Mouse (Mus musculus) adipocyte (in vitro differentiated cells): ENCODE data around the gene Atoh8.

Source experiments
- DNase-seq: peaks from one replicate; pipeline ENCODE4 v3.0.0-alpha.2; 2016; ENCODE audit warnings: low spot score

Gene Atoh8

DNA sequence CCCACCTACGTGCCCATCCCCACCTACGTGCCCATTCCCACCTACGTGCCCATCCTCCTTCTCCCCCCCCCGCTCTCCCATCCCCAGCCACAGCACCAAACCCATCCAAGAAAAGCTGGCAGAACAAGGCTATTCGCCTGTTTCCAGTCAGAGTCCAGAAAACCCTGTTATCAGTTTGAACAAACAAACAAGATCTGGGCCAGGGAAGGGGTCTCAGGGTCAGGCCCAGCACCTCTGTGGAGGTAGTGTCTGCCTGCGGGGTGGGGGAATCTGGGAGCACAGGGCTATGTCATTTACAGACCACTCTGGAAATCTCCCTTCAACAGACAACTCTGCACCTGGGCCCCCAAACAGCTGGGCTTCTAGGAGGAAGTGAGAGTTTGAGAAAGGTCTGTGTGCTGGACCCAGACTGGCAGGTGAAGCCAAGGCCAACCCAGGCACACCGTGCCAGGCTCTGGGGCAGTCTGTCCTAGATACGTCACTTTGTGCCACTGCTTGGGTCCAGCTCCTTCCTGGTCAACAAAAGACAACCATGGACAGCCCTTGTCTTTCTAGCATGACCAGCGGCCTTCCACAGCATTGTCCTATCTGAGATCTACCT is 7.6 kb downstream of the Atoh8 start:
- DNase-seq, result no peak

DNA sequence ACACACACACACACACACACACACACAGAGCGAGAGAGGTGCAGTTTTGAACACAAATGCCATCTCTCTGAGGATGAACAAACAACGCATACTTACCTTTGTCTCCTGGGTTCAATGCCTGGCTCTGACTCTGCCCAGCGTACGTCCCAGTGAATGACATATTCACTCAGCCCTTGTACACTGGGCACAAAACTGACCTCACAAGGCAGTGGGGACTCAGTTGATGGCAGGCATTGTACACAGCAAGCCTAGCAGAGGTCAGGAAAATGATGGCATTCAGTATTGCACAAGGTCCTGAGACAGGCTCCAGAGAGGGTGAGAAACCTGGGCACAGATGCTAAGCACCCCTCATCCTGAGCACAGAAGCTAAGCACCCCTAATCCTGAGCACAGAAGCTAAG is 8.4 kb downstream of the Atoh8 start:
- DNase-seq, result no peak

DNA sequence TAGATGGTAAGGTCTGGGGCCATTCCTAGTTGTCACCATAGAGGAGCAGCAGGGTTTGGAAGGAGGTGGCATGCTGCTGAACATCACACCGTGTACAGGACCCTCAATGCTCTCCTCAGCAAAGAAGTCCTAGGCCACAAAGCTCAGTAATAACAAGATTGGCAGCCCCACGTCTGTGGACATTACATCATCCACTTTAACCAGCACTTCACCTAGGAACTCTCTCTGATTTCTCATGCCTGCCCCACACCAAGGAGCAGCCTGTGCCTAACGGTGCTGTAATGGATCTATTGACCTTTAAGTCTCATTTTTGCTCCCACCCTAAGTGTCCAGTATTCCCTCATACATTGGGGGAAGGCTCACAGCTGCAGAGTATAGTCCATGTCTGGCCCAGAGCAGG is 9.7 kb downstream of the Atoh8 start:
- no peak for DNase-seq

DNA sequence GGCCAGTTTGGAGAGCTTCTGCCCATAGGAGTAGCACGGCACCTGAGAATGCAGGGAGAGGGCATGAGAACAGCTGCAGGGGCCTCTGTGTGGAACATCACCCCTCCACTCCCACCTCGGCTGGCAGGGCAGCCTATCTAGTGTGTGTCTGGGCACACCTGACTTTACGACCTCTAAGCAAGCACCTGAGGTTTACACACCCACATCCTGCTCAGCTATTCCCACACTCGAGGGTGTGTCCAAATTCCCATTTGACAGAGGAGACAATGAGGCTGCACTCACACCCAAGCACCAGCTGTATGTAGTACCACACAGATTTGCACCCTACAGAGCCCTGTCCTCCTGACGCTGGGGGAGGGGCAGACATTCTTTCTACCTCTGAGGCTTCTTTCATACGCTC is 11.5 kb downstream of the Atoh8 start:
- DNase-seq, result no peak

DNA sequence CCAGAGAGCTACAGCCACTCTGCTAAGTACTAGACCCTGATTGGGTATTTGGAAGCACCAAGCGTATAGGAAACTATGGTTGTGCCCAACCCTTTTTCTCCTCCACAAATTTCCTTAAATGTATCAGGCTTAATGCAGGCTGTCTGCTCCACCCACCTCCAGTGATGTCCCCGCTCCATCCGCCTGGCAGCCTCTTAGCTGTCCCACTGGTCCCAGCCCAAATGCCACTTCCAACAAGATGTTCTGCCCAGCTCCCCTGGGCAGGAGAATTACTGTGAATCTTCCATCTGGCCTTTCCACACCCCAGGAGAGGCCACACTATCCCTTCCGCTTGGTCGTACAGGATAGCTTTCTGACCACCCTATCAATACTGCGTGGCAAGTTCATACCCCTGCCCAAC is 12.5 kb downstream of the Atoh8 start:
- no peak for DNase-seq

DNA sequence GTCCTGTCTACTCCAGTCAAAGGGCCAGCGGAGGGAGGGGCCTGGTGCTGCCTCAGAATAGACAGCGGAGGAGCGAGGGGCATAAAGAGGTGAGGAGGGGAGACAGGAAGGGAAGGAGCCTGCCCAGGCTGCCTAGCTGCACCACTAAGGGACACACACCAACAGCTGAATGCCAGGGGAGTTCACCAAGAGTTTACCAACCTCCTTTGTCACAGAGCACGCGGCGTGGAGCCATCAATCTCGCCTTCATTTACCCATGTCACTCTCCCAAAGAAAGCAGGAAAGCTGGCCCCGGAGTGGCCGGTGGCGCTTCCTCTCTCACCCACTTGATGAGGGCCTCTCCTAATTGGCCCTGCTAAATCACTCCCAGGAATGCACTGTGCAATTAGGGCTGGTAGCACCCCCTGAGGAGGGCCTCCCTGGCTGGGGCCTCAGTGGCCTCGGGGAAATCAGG is 13.1 kb downstream of the Atoh8 start:
- DNase-seq, result no peak

DNA sequence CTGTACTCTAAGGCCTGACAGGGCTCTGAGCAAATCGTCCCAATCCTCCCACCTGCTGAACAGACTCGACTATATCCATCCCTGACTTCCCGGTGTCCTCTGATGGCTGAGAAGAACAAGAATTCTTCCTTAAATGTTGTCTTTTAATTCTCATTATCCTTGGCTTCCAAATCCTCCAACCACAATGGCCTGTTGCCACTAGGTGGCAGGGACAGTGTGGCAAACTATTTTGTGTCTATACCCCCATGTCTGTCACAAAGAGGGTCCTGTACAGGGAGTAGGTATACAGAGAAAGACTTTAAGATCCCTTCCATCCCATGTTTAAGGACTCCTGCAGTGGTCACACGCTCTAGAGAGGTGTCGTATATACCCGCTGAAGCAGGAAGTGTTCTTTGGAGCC is 14.1 kb downstream of the Atoh8 start:
- DNase-seq, result no peak

DNA sequence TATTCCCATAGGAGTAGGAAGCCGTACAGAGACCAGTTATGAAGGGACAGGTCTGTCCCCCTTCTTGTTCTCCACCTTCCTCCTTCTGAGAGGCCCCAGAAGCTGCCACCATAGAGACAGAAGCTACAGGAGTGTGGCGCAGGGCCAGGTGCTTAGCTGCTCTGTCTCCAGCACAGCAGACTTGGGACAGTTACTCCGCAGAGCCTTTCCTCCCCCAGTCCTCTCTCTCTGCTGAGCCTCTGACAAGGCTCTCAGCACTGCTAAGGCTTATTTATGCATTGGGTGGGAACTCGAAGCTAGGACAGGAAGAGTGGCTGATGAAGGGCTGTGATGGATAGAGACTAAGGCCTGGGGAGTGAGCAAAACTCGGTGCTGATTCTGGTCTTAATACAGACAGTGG is 15.8 kb downstream of the Atoh8 start:
- DNase-seq, result peak; percentile 58

DNA sequence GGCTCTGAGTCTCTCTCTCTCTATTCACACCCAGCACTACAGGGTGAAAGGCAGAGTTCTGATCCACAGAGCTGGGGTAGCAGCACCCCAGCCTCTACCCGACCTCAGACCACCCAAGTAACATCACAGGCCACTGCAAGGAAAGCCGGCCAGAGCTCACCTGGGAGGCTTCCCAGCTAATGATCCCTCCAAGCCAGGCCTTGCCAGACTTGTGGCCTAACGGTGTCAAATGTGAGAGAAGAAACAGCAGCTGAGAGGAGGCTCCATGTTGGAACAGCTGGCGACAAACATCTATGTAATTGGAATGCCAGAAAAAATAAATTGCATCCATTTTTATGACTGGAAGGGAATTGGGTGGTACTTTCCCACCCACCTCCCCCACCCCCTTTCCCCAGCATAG is 17.1 kb downstream of the Atoh8 start:
- DNase-seq, result peak; percentile 64

DNA sequence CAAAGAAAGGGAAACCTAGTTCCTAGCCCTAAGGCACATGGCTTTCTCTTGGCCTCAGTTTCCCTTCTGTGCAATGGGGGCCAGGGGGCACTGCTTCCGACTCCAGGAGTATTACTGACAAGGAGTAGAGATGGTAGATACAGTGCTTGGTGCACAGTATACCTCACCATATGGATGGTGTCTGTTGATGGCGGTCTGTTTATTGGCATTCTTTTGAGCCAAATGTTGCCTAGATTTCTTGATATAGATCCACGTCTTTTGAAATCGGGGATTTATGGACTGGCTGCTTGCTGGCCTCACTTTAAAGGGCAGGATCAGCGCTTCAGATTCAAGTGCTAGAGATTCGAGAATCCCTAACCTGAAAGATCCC is 18.0 kb downstream of the Atoh8 start:
- DNase-seq, result no peak

DNA sequence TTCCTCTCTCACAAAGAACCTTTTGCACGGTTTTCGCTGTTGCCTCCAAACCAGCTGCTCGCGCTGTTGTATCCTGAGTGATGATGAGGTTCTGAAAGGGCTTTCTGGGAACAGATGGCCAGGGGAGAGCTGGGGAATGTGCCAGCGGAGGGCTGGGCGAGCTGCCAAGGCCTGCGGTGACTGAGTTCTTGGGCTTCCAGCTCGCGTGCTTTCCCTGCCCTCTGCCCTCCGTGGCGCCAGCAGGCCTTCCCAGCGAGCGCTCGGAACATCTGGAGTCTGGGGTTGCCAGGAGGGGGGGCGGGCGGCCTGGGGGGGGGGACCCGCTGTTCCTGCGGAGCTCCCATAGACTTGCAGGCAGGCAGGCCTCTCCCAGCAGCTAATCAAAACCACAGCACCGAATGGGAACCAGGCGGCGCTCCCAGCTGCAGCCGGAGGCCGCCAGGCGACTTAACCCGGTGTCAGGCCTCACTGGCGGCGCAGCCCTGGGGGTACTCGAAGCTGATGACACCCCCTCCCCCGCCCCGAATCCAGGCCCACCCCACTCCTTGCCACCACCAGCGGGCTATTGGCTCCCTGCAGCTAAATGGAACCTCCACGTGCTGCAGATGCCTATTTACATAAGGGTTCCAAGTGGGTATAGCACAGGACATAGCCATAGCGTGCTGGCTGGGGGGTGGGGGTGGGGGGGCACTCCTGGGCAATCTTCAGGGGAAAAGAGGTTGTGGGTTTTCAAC is 18.5 kb downstream of the Atoh8 start:
- peak; percentile 100 for DNase-seq

DNA sequence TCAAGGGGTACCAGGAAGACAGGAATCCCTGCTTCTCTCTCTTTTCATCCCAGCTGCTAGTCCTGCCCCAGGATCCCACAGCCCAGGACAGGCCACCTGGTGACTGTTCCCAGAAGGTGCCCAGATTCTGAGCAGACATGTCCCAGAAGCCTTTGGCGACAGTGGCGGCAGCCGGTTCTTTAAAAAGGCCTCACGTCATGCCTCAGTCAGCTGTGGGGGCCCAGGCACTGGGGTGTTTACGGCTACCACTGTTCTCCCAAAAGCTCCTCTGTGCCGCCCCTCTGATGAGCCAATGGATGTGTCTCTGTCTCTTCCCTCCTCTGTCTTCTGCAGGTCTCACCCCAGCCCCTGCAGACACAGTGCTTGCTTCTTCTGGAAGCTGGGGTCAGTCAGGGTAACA is 19.8 kb downstream of the Atoh8 start:
- no peak for DNase-seq

DNA sequence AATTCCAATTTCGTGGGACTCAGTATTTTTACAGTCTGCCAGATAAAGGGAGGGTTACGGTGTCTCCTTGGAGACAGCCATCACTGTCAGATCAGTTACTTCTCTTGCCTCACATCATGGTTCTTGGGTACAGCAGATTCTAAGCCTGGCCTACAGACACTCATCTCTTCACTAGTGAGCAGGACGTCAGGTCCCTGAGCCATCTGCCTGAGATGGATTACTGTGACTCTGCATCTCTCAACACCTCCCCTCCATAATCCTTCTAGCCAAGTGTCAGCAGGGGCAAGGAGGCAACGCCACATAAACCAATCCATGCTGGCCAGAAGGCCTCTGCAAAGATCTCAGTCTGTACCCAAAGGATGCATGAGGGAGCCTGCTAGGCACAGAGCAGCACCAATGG is 24.0 kb downstream of the Atoh8 start:
- DNase-seq, result no peak

DNA sequence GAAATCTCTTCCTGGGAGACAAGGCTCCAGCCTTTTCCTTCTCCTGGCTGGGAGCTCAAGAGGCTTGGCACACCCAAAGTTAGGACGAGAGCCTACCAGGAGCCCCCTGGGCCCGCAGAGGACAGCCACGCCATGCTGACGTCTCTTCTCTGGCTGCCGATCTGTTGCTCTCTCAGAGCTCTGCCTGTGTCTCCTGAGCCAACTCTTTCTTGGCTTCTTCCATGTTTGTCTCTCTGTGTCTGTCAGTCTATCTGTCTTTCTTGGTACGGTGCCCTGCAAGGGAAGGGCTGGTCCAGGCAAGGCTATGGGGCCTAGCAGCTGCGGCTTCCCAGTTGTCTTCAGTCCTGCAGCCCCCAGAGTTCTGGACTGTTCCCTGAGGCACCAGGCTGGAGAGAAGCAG is 24.6 kb downstream of the Atoh8 start:
- peak; percentile 87 for DNase-seq

DNA sequence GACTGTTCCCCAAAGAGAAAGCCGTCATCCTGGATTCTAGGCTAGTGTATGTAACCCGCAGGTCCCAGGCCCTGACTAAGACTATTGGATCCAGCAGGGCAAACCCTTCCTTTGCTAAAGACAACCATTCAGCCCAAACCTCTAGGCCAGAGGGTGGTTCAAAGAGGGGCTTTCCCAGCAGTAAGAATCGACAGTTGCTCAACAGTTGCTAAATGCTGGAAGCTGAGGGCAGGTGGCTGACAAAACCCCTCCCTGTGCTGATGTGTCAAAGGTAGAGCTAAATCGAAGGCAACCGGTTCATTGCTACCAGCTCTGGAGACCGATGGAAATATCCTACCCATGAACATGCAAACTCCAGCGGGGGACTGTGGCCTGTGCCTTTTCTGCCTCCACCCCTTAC is 25.6 kb downstream of the Atoh8 start:
- no peak for DNase-seq

DNA sequence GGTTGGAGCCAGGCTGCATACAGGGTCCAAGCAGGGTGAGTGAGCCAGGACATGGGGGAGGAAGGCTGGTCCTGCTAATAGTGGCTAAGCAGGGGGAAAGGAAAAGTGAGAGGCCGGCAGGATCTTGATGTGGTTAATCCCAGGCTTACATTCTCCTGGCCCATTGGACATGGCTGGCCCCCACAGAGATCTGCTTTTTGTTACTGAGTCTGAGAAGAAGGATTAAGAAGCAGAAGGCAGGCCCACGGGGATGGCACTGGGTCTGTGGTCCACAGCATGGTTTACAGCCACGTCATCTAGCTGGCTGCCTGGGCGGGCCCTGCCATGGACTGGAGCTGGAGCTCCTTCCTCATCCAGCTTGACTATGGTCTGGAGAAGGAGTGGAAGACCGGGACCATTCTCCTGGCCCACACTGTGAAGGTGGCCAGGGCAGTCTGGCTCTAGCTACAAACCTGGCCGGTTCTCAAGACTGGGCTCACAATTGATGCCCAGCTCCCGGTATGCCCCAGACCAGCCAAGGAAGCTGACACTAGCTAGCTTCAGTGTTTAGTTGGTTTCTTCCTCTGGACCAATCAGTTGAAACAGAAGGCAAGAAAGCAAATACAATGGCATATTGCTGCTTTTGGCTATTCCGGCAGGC is 26.9 kb downstream of the Atoh8 start:
- DNase-seq, result no peak

DNA sequence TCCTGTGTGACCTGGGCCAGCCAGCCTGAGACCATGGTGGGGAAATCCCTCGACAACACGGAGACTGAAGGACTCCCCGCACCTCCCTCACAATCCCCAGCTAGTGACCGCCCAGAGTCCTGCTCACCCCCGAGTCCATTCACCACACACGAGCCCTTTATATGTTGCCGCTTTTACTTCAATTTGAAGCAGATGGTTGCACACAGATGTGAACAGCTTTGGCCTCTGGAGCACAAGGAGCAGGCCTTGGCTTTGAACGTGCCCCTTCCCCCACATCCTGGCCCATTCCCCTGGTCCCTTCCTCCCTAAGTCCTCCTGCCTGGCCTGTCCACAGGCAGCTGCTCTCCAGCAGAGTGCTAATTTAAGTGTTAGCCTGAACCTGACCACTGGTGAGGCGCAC is 29.4 kb downstream of the Atoh8 start:
- DNase-seq, result no peak

DNA sequence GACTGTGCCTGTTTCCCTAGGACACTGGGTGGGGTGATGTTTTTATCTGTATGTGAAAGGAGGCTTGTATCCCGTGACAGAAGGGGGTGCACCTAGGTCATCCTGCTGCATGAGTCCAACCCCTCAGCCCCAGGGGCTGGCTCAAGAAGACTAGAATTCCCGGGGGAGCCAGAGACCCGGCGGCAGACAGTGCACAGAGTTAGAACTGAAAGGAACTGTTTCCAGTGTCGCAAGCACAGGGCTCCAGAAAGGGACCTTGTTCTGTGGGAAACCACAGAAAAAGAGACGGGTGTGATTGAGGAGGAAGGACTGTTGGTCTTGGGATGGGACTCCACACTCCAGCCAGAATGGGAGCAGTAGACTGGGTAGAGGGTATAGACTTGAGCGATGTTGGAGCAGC is 30.5 kb downstream of the Atoh8 start:
- no peak for DNase-seq

DNA sequence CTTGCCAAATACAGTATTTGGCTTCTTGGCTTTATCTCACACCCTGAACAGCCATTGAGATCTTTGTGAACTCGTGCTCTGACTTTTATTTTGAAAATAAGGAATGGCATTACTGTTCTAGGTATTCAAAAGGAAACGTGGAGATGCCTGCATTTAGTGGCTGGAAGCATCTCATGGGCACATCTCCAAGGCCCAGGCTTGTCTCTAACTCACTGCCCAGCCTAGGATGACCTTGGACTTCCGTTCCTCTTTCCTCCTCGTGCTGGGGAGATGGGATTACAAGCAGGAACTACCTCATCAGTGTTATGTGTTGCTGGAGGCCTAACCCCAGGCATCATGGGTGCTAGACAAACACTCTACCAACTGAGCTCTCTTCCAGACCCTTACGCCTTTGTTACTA is 32.1 kb downstream of the Atoh8 start:
- no peak for DNase-seq

DNA sequence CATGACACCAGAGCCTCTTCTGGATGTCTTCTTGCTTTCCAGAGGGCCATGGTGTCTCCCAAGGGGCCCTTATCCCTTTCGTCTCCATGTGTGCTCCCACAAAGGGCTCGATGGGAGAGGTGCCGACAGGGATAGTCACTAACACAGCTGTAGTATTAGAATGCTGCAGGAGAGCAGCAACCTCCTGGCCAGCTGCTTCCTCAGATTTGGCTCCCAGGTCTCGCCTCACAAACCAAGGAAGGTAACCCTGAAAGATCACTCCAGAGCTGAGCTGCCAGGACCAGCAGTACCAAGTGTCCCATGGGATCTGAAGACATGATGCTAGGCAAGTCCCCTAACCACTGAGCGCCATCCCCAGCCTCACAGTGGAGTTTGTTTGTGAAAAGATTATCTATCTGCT is 32.6 kb downstream of the Atoh8 start:
- DNase-seq, result no peak

DNA sequence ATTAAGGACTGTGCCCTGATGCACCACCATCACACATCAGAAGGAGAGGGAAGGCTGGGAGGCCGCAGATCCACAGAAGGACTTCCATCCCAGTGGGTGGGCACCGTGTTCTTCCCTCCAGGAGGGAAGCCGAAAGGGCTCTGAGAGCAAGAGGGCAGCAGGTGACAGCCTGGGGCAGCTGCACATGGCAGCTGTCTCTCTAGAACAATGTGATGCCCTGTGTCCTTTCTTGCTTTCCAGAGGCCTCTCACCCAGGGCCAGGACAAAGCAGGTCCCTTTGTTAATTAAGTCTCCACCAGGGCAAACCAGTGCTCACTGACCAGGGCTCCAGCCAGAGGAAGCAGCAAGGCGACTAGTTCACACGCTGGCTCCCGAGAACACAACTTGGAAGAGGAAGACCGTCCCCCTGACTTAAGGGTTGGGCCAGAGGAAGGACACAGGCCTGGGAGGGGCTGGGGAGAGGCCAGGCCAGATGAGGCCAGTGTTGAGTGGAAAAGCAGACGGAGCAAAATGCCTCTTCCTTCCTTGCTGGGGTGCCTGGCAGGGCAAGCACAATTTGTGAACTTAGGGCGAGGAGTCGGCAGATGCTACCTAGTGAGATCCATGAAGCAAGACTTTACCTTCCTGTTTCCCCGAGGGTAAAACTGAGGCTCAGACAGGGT is 34.7 kb downstream of the Atoh8 start:
- DNase-seq, result no peak

DNA sequence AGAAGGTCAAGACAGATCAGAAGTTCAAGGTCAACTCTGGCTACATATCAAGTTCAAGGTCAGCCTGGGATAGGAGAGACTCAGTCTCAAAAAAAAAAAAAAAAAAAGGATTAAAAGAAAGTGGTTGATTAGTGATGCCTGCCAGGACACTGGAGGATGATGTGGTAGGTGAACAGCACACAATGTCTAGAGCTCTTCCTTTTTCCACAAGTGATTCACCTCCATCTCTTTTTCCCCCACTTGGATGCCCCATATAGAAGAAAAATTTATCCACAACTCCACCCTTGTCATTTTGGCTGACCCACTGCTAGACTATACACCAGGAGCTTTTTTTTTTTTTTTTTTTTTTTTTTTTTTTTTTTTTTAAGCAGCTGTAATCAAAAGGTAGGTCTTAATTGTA is 37.9 kb downstream of the Atoh8 start:
- no peak for DNase-seq

DNA sequence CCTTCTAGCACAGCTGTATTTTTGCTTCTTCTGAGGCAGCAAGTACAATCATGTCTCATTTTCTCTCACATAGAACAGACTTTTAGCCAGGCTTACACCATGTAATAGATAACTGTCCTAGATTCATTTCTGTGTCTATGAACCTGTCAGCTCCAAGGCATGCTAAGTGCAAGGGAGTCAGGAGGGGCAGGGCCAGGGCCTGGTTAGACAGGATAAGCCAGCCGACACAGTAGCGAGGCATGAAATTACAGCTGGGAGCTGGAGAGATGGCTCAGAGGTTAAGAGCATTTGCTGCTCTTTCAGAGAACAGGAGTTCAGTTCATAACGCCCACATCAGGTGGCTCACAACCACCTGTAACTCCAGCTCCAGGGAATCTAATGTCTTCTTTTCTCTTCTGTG is 38.7 kb downstream of the Atoh8 start:
- DNase-seq, result no peak
